Mouse (Mus musculus): Measurements from ENCODE around the gene B3gat2. TPM values are rescaled to one million over a fixed set of nuclear protein-coding genes. Genes with fewer than 3 reads are reported as not detected.

The B3gat2 gene
- polyA plus RNA-seq, 1 experiment from 2014 or later, result 0.59 TPM

- Histone ChIP-seq H3K27me3 (ENCODE audit: insufficient read depth, poor library complexity, severe bottlenecking) (peaks cover 65% of the 10 kb centered on the region), H3K4me3 (no peak overlapping the region), H3K9me3 (no peaks in the 10 kb centered on the region), H3K27ac (no peak overlapping the region), H3K36me3 (no peaks in the 10 kb centered on the region), H3K4me1 (peaks cover 14% of the 10 kb centered on the region)
- WGBS, result 2% methylated on average over 7 of the region's 7 CpGs
- no peak for DNase-seq (ENCODE audit: low spot score)
These were observed 2.2 kb downstream of the B3gat2 start for GRCm38 (mm10) chr1:23763726-23764125.

- no peaks in the 10 kb centered on the region for H3K9me3 ChIP-seq
- no peak overlapping the region for H3K27ac ChIP-seq
- no peak for DNase-seq (ENCODE audit: low spot score)
- 69% methylated on average over 4 of the region's 4 CpGs for WGBS
- no peak overlapping the region for H3K4me3 ChIP-seq
- H3K4me1 ChIP-seq, result peaks cover 14% of the 10 kb centered on the region
- H3K36me3 ChIP-seq, result no peaks in the 10 kb centered on the region
- peaks cover 55% of the 10 kb centered on the region for H3K27me3 ChIP-seq (ENCODE audit: insufficient read depth, poor library complexity, severe bottlenecking)
These were observed 3.2 kb downstream of the B3gat2 start for GRCm38 (mm10) chr1:23764710-23765109.

GRCm38 (mm10) chr1:23773039-23773438, 11.5 kb downstream of the B3gat2 start:
- WGBS, result 62% methylated on average over 3 of the region's 3 CpGs

GRCm38 (mm10) chr1:23792737-23793533, 31.4 kb downstream of the B3gat2 start:
- Histone ChIP-seq H3K27ac (no peak overlapping the region), H3K36me3 (no peaks in the 10 kb centered on the region), H3K27me3 (ENCODE audit: insufficient read depth, poor library complexity, severe bottlenecking) (no peaks in the 10 kb centered on the region), H3K4me1 (no peaks in the 10 kb centered on the region), H3K4me3 (no peak overlapping the region), H3K9me3 (no peaks in the 10 kb centered on the region)
- WGBS, result 41% methylated on average over 11 of the region's 11 CpGs
- DNase-seq (ENCODE audit: low spot score), result no peak

More at GRCm38 (mm10) chr1:23773039-23773438, 11.5 kb downstream of the B3gat2 start:
- Histone ChIP-seq H3K4me1 (no peaks in the 10 kb centered on the region), H3K27ac (no peak overlapping the region), H3K9me3 (no peaks in the 10 kb centered on the region), H3K36me3 (no peaks in the 10 kb centered on the region), H3K4me3 (no peak overlapping the region), H3K27me3 (ENCODE audit: insufficient read depth, poor library complexity, severe bottlenecking) (no peaks in the 10 kb centered on the region)
- no peak for DNase-seq (ENCODE audit: low spot score)

- 84% methylated on average over 9 of the region's 9 CpGs for WGBS
- H3K36me3 ChIP-seq, result no peaks in the 10 kb centered on the region
- H3K27ac ChIP-seq, result no peak overlapping the region
- no peaks in the 10 kb centered on the region for H3K9me3 ChIP-seq
- H3K4me3 ChIP-seq, result no peak overlapping the region
- no peaks in the 10 kb centered on the region for H3K4me1 ChIP-seq
- no peaks in the 10 kb centered on the region for H3K27me3 ChIP-seq (ENCODE audit: insufficient read depth, poor library complexity, severe bottlenecking)
- no peak for DNase-seq (ENCODE audit: low spot score)
These were observed 36.8 kb downstream of the B3gat2 start for GRCm38 (mm10) chr1:23798306-23798705.

- Histone ChIP-seq H3K27ac (no peak overlapping the region), H3K4me1 (no peaks in the 10 kb centered on the region), H3K27me3 (ENCODE audit: insufficient read depth, poor library complexity, severe bottlenecking) (no peaks in the 10 kb centered on the region), H3K36me3 (no peaks in the 10 kb centered on the region), H3K4me3 (no peak overlapping the region), H3K9me3 (no peaks in the 10 kb centered on the region)
- no peak for DNase-seq (ENCODE audit: low spot score)
- 69% methylated on average over 5 of the region's 5 CpGs for WGBS
These were observed 60.1 kb downstream of the B3gat2 start for GRCm38 (mm10) chr1:23821615-23822014.

- DNase-seq (ENCODE audit: low spot score), result no peak
- H3K9me3 ChIP-seq, result no peaks in the 10 kb centered on the region
- WGBS, result 37% methylated on average over 13 of the region's 13 CpGs
- no peak overlapping the region for H3K4me3 ChIP-seq
- H3K27me3 ChIP-seq (ENCODE audit: insufficient read depth, poor library complexity, severe bottlenecking), result no peaks in the 10 kb centered on the region
- no peak overlapping the region for H3K27ac ChIP-seq
- no peaks in the 10 kb centered on the region for H3K4me1 ChIP-seq
- no peaks in the 10 kb centered on the region for H3K36me3 ChIP-seq
These were observed 65.6 kb downstream of the B3gat2 start for GRCm38 (mm10) chr1:23826887-23827758.

GRCm38 (mm10) chr1:23834246-23834645, 72.7 kb downstream of the B3gat2 start:
- no peaks in the 10 kb centered on the region for H3K4me1 ChIP-seq
- 87% methylated on average over 7 of the region's 7 CpGs for WGBS
- no peak for DNase-seq (ENCODE audit: low spot score)
- no peaks in the 10 kb centered on the region for H3K9me3 ChIP-seq
- no peak overlapping the region for H3K4me3 ChIP-seq
- H3K27ac ChIP-seq, result no peak overlapping the region
- H3K36me3 ChIP-seq, result no peaks in the 10 kb centered on the region
- no peaks in the 10 kb centered on the region for H3K27me3 ChIP-seq (ENCODE audit: insufficient read depth, poor library complexity, severe bottlenecking)

- 76% methylated on average over 9 of the region's 9 CpGs for WGBS
- no peak for DNase-seq (ENCODE audit: low spot score)
- no peaks in the 10 kb centered on the region for H3K9me3 ChIP-seq
These were observed 73.3 kb downstream of the B3gat2 start for GRCm38 (mm10) chr1:23834819-23835218.

GRCm38 (mm10) chr1:23836630-23837029, 75.1 kb downstream of the B3gat2 start:
- H3K4me1 ChIP-seq, result no peaks in the 10 kb centered on the region
- 73% methylated on average over 4 of the region's 4 CpGs for WGBS

More at GRCm38 (mm10) chr1:23834819-23835218, 73.3 kb downstream of the B3gat2 start:
- no peaks in the 10 kb centered on the region for H3K4me1 ChIP-seq
- no peak overlapping the region for H3K4me3 ChIP-seq
- no peak overlapping the region for H3K27ac ChIP-seq
- no peaks in the 10 kb centered on the region for H3K27me3 ChIP-seq (ENCODE audit: insufficient read depth, poor library complexity, severe bottlenecking)
- H3K36me3 ChIP-seq, result no peaks in the 10 kb centered on the region

GRCm38 (mm10) chr1:23840924-23841323, 79.4 kb downstream of the B3gat2 start:
- H3K36me3 ChIP-seq, result peaks cover 36% of the 10 kb centered on the region
- H3K27me3 ChIP-seq (ENCODE audit: insufficient read depth, poor library complexity, severe bottlenecking), result no peaks in the 10 kb centered on the region
- DNase-seq (ENCODE audit: low spot score), result no peak
- no peaks in the 10 kb centered on the region for H3K4me1 ChIP-seq
- H3K27ac ChIP-seq, result no peak overlapping the region
- no peak overlapping the region for H3K4me3 ChIP-seq
- H3K9me3 ChIP-seq, result no peaks in the 10 kb centered on the region

More at GRCm38 (mm10) chr1:23836630-23837029, 75.1 kb downstream of the B3gat2 start:
- H3K36me3 ChIP-seq, result no peaks in the 10 kb centered on the region
- H3K27me3 ChIP-seq (ENCODE audit: insufficient read depth, poor library complexity, severe bottlenecking), result no peaks in the 10 kb centered on the region
- no peaks in the 10 kb centered on the region for H3K9me3 ChIP-seq
- no peak overlapping the region for H3K4me3 ChIP-seq
- no peak for DNase-seq (ENCODE audit: low spot score)
- no peak overlapping the region for H3K27ac ChIP-seq

- Histone ChIP-seq H3K27ac (no peak overlapping the region), H3K4me1 (no peaks in the 10 kb centered on the region), H3K9me3 (no peaks in the 10 kb centered on the region), H3K4me3 (no peak overlapping the region), H3K27me3 (ENCODE audit: insufficient read depth, poor library complexity, severe bottlenecking) (no peaks in the 10 kb centered on the region), H3K36me3 (peaks cover 47% of the 10 kb centered on the region)
- 75% methylated on average over 3 of the region's 3 CpGs for WGBS
- no peak for DNase-seq (ENCODE audit: low spot score)
These were observed 81.1 kb downstream of the B3gat2 start for GRCm38 (mm10) chr1:23842629-23843028.

- DNase-seq (ENCODE audit: low spot score), result no peak
- peaks cover 56% of the 10 kb centered on the region for H3K36me3 ChIP-seq
- WGBS, result 89% methylated on average over 7 of the region's 7 CpGs
These were observed 82.2 kb downstream of the B3gat2 start for GRCm38 (mm10) chr1:23843790-23844189.

More at GRCm38 (mm10) chr1:23843790-23844189, 82.2 kb downstream of the B3gat2 start:
- H3K4me3 ChIP-seq, result no peak overlapping the region
- no peaks in the 10 kb centered on the region for H3K9me3 ChIP-seq
- H3K27ac ChIP-seq, result no peak overlapping the region
- no peaks in the 10 kb centered on the region for H3K27me3 ChIP-seq (ENCODE audit: insufficient read depth, poor library complexity, severe bottlenecking)
- no peaks in the 10 kb centered on the region for H3K4me1 ChIP-seq
